Mouse (Mus musculus): ENCODE results near the gene Arl8b.
A peak's percentile ranks its signal among the peaks of the same experiment; 100 is the strongest.
"Not testable (repeated sequence)": the region's sequence is repeated elsewhere in the genome, so short reads cannot be mapped to it uniquely, and the experiment has no call there.

Arl8b gene

GRCm38 (mm10) chr6:108833963-108834697 lies 51.2 kb downstream of the Arl8b start:
- no peak for DNase-seq (ENCODE audit: low spot score in 2 of 2)

DNA sequence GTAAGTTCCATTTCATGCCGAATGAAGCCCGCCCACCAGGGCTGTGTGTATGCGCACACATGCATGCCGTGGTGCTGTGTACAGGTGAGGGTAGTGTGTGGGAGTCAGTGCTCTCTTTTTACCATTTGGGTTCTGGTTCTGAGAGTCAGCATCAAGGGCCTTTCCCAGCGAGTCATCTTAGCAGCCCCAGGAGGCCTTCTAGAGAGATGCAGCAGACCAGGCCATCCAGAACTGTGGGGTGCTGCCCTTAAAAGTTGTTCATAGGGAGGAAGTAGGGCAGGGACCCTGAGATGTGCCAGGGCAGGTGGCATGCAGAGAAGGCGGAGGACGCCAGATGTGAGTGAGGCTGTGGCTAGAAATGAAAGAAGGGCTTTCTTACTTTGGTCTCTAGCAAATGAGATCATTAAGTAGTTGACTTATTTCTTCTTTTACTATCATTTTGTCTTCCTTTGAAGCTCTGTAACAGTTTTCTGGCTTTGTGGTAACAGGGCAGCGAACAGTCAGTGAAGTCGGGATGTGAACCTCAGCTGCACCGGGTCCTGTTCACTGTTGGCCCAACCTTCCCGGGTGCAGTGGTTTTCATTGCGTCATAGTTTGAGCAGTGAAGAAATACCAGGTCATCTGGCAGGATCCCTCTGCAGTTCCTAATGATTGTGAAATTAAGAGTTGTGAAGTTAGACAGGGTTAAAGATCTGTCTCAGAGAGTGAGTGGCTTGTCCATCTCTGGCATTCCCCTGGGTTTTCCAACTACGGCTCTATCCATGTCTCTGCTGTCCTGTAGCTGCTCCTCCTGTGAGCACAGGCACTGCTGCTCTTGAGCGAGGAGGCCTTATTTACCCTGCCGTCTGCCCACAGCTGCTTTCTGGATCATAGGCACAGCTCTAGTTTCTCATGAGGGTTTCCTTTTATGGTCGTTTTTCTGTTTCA lies 53.1 kb downstream of the Arl8b start:
- DNase-seq (ENCODE audit: low spot score in 2 of 2), result peak in 1 of 2 experiments; percentile 27

DNA sequence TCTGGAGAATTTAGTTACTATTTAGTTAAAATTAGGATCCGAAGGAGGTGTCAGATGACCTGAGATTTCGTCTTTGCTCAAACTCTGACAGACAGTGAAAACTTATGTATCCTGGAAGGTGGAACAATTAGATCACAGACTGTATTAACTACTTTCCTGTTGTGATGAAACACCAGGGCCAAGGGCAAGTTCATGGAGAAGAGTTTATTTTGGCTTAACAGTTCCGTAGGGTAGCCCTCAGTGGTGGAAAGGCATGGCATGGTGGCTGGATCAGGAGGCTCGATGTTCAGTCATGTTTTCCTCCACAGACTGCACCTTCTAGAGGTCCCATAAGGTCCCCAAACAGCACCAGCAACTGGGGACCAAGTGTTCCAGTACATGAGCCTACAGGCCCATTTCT lies 54.2 kb downstream of the Arl8b start:
- DNase-seq (ENCODE audit: low spot score in 2 of 2), result no peak

DNA sequence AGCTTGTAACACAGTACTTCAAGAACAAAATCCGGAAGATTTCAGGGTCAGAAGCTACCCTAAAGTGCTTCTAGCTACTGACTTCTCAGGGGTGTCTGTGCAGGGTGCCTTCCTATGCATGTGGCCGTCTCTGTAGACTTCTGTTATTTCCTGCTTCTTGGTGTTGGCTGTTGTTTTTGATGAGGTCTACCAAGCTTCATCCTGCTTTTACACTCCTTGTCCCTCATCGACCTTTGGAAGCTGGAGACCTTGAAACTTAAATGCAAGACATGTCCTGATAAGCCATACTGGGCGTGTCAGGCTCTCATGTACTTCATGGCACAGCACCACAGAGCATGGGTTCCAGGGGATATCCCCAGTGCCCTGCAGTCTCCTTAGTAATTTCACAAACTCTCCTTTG lies 55.1 kb downstream of the Arl8b start:
- DNase-seq (ENCODE audit: low spot score in 2 of 2), result no peak

DNA sequence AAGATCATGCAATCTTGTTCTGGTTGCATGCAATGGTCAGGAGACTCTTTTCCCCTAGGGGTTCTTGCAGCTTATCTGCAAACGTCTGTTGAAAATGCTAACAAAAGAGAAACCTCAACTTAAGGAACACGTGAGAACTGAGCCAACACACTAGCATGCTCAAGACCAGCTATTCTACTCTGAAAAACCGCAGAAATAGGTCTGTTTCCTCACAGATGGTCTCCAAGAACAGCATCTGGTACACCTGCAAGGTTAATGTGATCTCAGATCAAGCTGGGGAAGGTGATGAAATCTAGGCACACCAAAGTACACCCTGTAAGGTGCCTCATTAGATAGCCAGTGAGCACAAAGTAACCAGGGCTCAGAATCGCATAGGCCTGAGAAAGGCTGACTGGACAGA lies 56.5 kb downstream of the Arl8b start:
- DNase-seq (ENCODE audit: low spot score in 2 of 2), result no peak

DNA sequence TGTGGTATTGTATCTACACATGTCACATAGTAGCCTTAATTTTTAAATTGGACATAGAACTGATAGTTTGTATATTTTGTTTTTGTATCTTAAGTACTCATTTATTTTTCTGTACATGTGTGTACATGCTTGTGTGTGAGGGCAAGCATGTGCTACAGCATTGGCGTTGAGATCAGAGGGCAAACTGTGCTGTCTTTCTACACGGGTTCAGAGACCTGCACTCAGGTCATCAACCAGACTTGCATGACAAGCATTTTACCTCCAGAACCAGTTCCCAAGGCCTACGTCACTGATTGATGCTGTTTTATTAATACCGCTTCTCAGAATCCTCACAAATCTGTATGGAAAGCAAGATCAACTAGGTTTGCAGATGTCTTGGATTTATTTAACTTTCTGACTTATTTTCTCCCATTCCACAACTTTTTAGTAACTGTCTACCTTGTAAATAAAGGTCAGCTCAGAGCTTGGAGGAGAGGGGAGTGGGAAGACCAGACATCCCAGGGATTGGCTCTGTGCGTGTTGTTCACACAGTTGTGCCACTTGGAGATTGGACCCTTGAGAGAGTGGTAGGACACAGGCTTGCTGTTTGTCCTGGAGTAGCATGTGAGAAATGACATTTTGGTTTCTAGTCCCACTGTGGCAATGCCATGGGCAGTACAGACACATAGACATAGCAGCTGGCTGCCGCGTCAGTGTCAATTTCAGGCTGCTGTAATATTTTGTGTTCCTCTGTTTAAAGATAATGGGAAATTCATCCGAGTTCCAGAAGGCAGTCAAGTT lies 58.2 kb downstream of the Arl8b start:
- DNase-seq (ENCODE audit: low spot score in 2 of 2), result no peak

DNA sequence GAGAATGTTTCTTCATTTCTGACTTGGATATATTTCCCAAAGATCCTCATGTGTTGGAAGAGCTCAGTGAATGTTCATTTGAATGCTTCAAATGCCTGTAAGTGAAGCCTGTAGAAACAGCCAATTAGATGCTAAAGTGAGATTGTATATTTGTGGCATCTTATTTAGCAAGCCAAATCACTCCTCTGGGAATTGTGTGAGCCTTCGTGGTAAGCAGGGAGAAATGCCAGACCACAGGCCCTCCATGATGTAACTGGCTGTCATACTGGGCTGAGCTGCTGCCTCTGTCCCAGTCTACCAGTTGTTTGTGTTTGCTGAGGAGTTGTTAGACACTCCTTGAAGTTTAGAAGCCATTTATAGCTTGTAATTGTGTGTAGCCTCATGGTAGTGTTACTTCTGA lies 60.8 kb downstream of the Arl8b start:
- no peak for DNase-seq (ENCODE audit: low spot score in 2 of 2)

- DNase-seq (ENCODE audit: low spot score in 2 of 2), result no peak
These were observed 61.2 kb downstream of the Arl8b start for GRCm38 (mm10) chr6:108844093-108844492.

GRCm38 (mm10) chr6:108844771-108845170 lies 61.9 kb downstream of the Arl8b start:
- DNase-seq (ENCODE audit: low spot score in 2 of 2), result no peak

- no peak for DNase-seq (ENCODE audit: low spot score in 2 of 2)
These were observed 69.3 kb downstream of the Arl8b start for GRCm38 (mm10) chr6:108852088-108852670.

GRCm38 (mm10) chr6:108852986-108853385 lies 70.1 kb downstream of the Arl8b start:
- no peak for DNase-seq (ENCODE audit: low spot score in 2 of 2)

DNA sequence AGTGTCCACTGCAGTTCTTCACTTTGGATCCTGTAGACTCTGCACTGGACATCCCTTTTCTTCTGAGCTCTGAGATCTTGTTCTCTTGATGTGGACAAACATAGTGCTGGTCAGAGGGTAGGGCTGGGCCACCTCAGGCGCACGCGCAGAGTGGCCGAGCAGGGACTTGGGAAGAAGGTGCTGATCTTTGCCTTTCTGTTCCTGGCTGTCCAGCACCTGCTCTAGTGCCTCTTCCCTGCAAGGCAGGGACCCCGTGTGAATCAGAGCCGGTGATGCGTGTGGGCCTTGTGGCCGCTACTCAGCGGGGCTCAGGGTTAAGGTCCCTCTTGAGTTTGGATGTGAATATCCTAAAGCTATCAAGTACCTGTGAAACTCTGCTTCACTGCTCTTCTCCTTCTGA lies 75.7 kb downstream of the Arl8b start:
- no peak for DNase-seq (ENCODE audit: low spot score in 2 of 2)

DNA sequence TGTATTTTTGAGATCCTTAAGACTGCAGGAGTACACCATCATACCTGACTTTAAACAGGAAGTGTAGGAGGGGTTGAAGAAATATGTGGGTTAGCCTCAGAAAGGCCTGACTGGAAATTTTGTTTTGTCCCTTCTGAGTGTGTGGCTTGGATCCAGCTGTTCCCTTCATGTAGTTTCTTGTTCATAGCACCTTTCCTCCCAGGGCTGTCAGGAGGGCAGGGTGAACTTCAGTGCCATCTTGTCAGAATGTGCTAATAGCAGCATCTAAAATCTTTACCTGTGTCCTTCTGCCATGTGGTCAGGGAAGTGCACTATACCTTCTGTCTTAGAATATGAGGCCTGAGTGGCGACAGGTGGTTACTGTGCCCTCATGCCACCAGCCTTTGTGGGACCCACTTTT lies 78.3 kb downstream of the Arl8b start:
- DNase-seq (ENCODE audit: low spot score in 2 of 2), result no peak

DNA sequence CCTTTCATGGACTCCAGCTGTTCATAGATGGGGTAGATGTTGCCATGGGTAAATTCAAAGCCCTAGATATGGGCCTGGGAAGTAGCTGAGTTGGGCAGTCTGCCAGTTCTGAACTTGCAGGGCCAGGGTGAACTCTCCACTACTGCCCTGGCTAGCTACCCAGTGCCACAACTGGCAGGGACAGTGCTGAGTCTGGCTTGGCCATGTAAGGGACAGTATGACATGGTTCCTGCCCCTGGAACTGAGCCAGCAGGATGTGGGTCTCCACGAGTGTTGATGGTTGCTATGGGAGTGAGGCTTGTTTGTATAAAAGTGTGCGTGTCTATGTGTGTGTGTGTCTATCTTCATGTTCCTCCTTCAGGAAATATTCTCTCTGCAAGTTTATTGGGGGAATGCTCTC lies 79.6 kb downstream of the Arl8b start:
- no peak for DNase-seq (ENCODE audit: low spot score in 2 of 2)

DNA sequence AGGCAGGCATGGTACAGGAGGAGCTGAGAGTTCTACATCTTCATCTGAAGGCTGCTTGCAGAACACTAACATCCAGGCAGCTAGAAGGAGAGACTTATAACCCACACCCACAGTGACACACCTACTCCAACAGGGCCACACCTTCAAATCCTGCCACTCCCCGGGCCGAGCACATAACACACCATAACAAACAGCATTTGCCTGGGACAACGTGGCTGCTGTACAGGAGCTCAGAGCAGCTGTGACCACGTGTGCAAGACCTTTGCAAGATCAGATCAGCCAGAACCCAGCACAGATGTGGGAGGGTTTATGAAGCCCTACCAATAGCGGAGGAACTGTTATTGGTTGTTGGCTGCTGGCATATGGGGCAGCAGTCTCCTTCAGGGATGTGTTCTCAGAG lies 83.4 kb downstream of the Arl8b start:
- no peak for DNase-seq (ENCODE audit: low spot score in 2 of 2)

- not testable (repeated sequence) for DNase-seq (ENCODE audit: low spot score in 2 of 2)
These were observed 86.1 kb downstream of the Arl8b start for GRCm38 (mm10) chr6:108869031-108869430.

DNA sequence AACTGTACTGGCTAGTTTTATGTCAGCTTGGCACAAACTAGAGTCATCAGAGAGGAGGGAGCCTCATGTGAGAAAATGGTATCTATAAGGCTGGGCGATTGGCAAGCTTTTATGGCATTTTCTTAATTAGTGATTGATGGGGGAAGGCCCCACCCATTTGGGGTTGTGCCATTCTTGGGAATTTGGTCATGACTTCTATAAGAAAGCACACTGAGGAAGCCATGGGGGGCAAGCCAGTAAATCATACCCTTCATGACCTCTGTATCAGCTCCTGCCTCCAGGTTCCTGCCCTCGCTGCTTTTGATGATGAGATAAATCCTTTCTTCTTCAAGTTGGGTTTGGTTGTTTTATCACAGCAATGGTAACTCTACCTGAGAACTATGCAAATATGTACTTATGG lies 87.5 kb downstream of the Arl8b start:
- no peak for DNase-seq (ENCODE audit: low spot score in 2 of 2)

DNA sequence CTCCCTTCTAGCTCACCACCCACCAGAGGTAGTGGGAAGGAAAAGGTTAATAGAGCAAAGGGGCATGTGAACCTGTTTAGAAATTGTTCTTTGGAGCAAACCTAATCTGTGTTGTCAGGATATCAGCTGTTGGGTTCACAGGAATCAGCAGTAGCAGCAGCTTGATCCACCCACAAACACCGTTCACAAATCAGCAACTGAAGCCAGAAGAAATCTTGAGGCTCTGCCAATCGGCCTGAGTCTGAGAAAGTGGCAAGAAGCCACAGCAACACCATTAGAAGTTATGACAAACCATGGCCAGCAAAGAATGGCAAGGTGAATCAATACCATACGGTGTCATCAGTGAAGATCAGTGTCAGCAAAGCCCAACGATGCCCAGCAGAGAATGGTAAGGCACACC lies 88.4 kb downstream of the Arl8b start:
- no peak for DNase-seq (ENCODE audit: low spot score in 2 of 2)
